Mouse (Mus musculus): Measurements from ENCODE around the gene Dync1li1. TPM values are rescaled to one million over a fixed set of nuclear protein-coding genes. Genes with fewer than 3 reads are reported as not detected.
"Not testable (repeated sequence)": the region's sequence is repeated elsewhere in the genome, so short reads cannot be mapped to it uniquely, and the experiment has no call there.

Dync1li1 gene
- polyA plus RNA-seq (2014; fragmentation: Nextera tagmentation; extraction: Ambion mirVana), result 94.0 and 97.3 TPM in 2 replicates

- H3K36me3 ChIP-seq (ENCODE audit: control insufficient read depth, insufficient read depth, low read length), result peaks cover 7% of the 10 kb centered on the region; the same call in 1 of the 2 replicates
- H3K27me3 ChIP-seq (ENCODE audit: control insufficient read depth, insufficient read depth, low read length), result no peaks in the 10 kb centered on the region
- WGBS, result under 1% methylated on average over 57 of the region's 57 CpGs
- peak within 1 kb of the TSS; percentile 97 for H3K9ac ChIP-seq (ENCODE audit: low read length)
- peak; percentile 96 for ATAC-seq (ENCODE audit: insufficient read depth, low FRiP score, low TSS enrichment)
- peak; percentile 98 for DNase-seq (ENCODE audit: low spot score)
- peak within 1 kb of the TSS; percentile 71 for H3K4me2 ChIP-seq (ENCODE audit: low read depth)
- H3K4me3 ChIP-seq (ENCODE audit: low read depth, low read length), result peak within 1 kb of the TSS; percentile 98
- H3K9me3 ChIP-seq (ENCODE audit: control insufficient read depth, low read length), result no peaks in the 10 kb centered on the region
- H3K4me1 ChIP-seq (ENCODE audit: control insufficient read depth, insufficient read depth, low read length), result peaks cover 13% of the 10 kb centered on the region; the same call in 1 of the 2 replicates
- H3K27ac ChIP-seq (ENCODE audit: low read depth, low read length), result peak within 1 kb of the TSS; percentile 96
Measured at GRCm38 (mm10) chr9:114688252-114688952, at the start of gene Dync1li1. Dync1li1 (plus strand) TSS chr9:114688790.

GRCm38 (mm10) chr9:114639186-114639748 is 49.3 kb upstream of the Dync1li1 start:
- Histone ChIP-seq H3K27me3 (ENCODE audit: control insufficient read depth, insufficient read depth, low read length) (no peaks in the 10 kb centered on the region), H3K4me3 (ENCODE audit: low read depth, low read length) (peak overlapping the region; percentile 83), H3K4me1 (ENCODE audit: control insufficient read depth, insufficient read depth, low read length) (0 out of 2 replicates have a peak, but pooled peaks cover 3% of the 10 kb centered on the region), H3K27ac (ENCODE audit: low read depth, low read length) (peak overlapping the region; percentile 73; the same call in 1 of the 2 replicates), H3K36me3 (ENCODE audit: control insufficient read depth, insufficient read depth, low read length) (no peaks in the 10 kb centered on the region), H3K4me2 (ENCODE audit: low read depth) (peak overlapping the region; percentile 72), H3K9me3 (ENCODE audit: control insufficient read depth, low read length) (no peaks in the 10 kb centered on the region), H3K9ac (ENCODE audit: low read length) (peak overlapping the region; percentile 73)
- 14% methylated on average over 18 of the region's 18 CpGs for WGBS
- DNase-seq (ENCODE audit: low spot score) (no peak), ATAC-seq (ENCODE audit: insufficient read depth, low FRiP score, low TSS enrichment) (peak; percentile 2; the same call in 1 of the 2 replicates)

- no peaks in the 10 kb centered on the region for H3K9me3 ChIP-seq (ENCODE audit: control insufficient read depth, low read length)
- peak within 1 kb of the TSS; percentile 83 for H3K4me3 ChIP-seq (ENCODE audit: low read depth, low read length)
- H3K4me2 ChIP-seq (ENCODE audit: low read depth), result peak within 1 kb of the TSS; percentile 72
- ATAC-seq (ENCODE audit: insufficient read depth, low FRiP score, low TSS enrichment), result peak; percentile 99
- H3K27ac ChIP-seq (ENCODE audit: low read depth, low read length), result peak within 1 kb of the TSS; percentile 73; the same call in 1 of the 2 replicates
- 4% methylated on average over 51 of the region's 51 CpGs for WGBS
- H3K36me3 ChIP-seq (ENCODE audit: control insufficient read depth, insufficient read depth, low read length), result no peaks in the 10 kb centered on the region
- H3K27me3 ChIP-seq (ENCODE audit: control insufficient read depth, insufficient read depth, low read length), result no peaks in the 10 kb centered on the region
- H3K4me1 ChIP-seq (ENCODE audit: control insufficient read depth, insufficient read depth, low read length), result 0 out of 2 replicates have a peak, but pooled peaks cover 3% of the 10 kb centered on the region
- DNase-seq (ENCODE audit: low spot score), result peak; percentile 100
- H3K9ac ChIP-seq (ENCODE audit: low read length), result peak within 1 kb of the TSS; percentile 73
Measured at GRCm38 (mm10) chr9:114639839-114640646, 48.5 kb upstream of the Dync1li1 start, which contains the start of gene Cnot10. Cnot10 (minus strand) TSS chr9:114640184.

GRCm38 (mm10) chr9:114646556-114647505 is 41.8 kb upstream of the Dync1li1 start:
- Histone ChIP-seq H3K4me3 (ENCODE audit: low read depth, low read length) (no peak overlapping the region), H3K27me3 (ENCODE audit: control insufficient read depth, insufficient read depth, low read length) (no peaks in the 10 kb centered on the region), H3K27ac (ENCODE audit: low read depth, low read length) (no peak overlapping the region), H3K4me2 (ENCODE audit: low read depth) (no peak overlapping the region), H3K4me1 (ENCODE audit: control insufficient read depth, insufficient read depth, low read length) (no peaks in the 10 kb centered on the region), H3K9me3 (ENCODE audit: control insufficient read depth, low read length) (no peaks in the 10 kb centered on the region), H3K36me3 (ENCODE audit: control insufficient read depth, insufficient read depth, low read length) (no peaks in the 10 kb centered on the region), H3K9ac (ENCODE audit: low read length) (no peak overlapping the region)
- no peak for DNase-seq (ENCODE audit: low spot score)
- no peak for ATAC-seq (ENCODE audit: insufficient read depth, low FRiP score, low TSS enrichment)
- WGBS, result 90% methylated on average over 12 of the region's 12 CpGs

- no peak overlapping the region for H3K4me2 ChIP-seq (ENCODE audit: low read depth)
Measured at GRCm38 (mm10) chr9:114647506-114648432, 40.8 kb upstream of the Dync1li1 start.

GRCm38 (mm10) chr9:114648472-114648871 is 40.1 kb upstream of the Dync1li1 start:
- not testable (repeated sequence) for H3K9ac ChIP-seq (ENCODE audit: low read length); DNase-seq (ENCODE audit: low spot score); H3K27ac ChIP-seq (ENCODE audit: low read depth, low read length); H3K9me3 ChIP-seq (ENCODE audit: control insufficient read depth, low read length); H3K4me2 ChIP-seq (ENCODE audit: low read depth); ATAC-seq (ENCODE audit: insufficient read depth, low FRiP score, low TSS enrichment); H3K4me3 ChIP-seq (ENCODE audit: low read depth, low read length); H3K27me3 ChIP-seq (ENCODE audit: control insufficient read depth, insufficient read depth, low read length); H3K4me1 ChIP-seq (ENCODE audit: control insufficient read depth, insufficient read depth, low read length); H3K36me3 ChIP-seq (ENCODE audit: control insufficient read depth, insufficient read depth, low read length)
- 56% methylated on average over 8 of the region's 9 CpGs for WGBS

More at GRCm38 (mm10) chr9:114647506-114648432, 40.8 kb upstream of the Dync1li1 start:
- Histone ChIP-seq H3K9ac (ENCODE audit: low read length) (no peak overlapping the region), H3K4me1 (ENCODE audit: control insufficient read depth, insufficient read depth, low read length) (no peaks in the 10 kb centered on the region), H3K27me3 (ENCODE audit: control insufficient read depth, insufficient read depth, low read length) (no peaks in the 10 kb centered on the region), H3K4me3 (ENCODE audit: low read depth, low read length) (no peak overlapping the region), H3K27ac (ENCODE audit: low read depth, low read length) (no peak overlapping the region), H3K9me3 (ENCODE audit: control insufficient read depth, low read length) (no peaks in the 10 kb centered on the region), H3K36me3 (ENCODE audit: control insufficient read depth, insufficient read depth, low read length) (no peaks in the 10 kb centered on the region)
- DNase-seq (ENCODE audit: low spot score) (no peak), ATAC-seq (ENCODE audit: insufficient read depth, low FRiP score, low TSS enrichment) (no peak)
- WGBS, result 80% methylated on average over 28 of the region's 28 CpGs

GRCm38 (mm10) chr9:114649371-114649770 is 39.2 kb upstream of the Dync1li1 start:
- no peak for DNase-seq (ENCODE audit: low spot score)

More at GRCm38 (mm10) chr9:114649371-114649770, 39.2 kb upstream of the Dync1li1 start:
- Histone ChIP-seq H3K4me3 (ENCODE audit: low read depth, low read length) (no peak overlapping the region), H3K36me3 (ENCODE audit: control insufficient read depth, insufficient read depth, low read length) (no peaks in the 10 kb centered on the region), H3K27me3 (ENCODE audit: control insufficient read depth, insufficient read depth, low read length) (no peaks in the 10 kb centered on the region), H3K4me1 (ENCODE audit: control insufficient read depth, insufficient read depth, low read length) (no peaks in the 10 kb centered on the region), H3K9me3 (ENCODE audit: control insufficient read depth, low read length) (no peaks in the 10 kb centered on the region), H3K9ac (ENCODE audit: low read length) (no peak overlapping the region), H3K4me2 (ENCODE audit: low read depth) (no peak overlapping the region), H3K27ac (ENCODE audit: low read depth, low read length) (no peak overlapping the region)
- ATAC-seq (ENCODE audit: insufficient read depth, low FRiP score, low TSS enrichment), result no peak
- WGBS, result 78% methylated on average over 5 of the region's 5 CpGs

Data from neural tube, embryonic 11.5 days (tissue).